Mouse (Mus musculus) E14TG2a.4 (cell line): ENCODE measurements around the gene AC124502.3.

Experiments
- H3K27me3 ChIP-seq: 2 replicates; pipeline ENCODE4 v1.6.1; 2014; ENCODE audit warnings: low read length, control low read depth; ENCODE audit not compliant: insufficient read depth
- H3K36me3 ChIP-seq: 2 replicates; pipeline ENCODE4 v1.6.1; 2014; ENCODE audit warnings: low read length, control low read depth; ENCODE audit not compliant: insufficient read depth
- H3K4me1 ChIP-seq: replicated peaks from 2 replicates; pipeline ENCODE4 v1.6.1; 2014; ENCODE audit warnings: low read depth, low read length, control low read depth
- H3K4me3 ChIP-seq: replicated peaks from 2 replicates; pipeline ENCODE4 v1.5.1; 2014; ENCODE audit warnings: mild to moderate bottlenecking, low read length
- H3K9me3 ChIP-seq: 2 replicates; pipeline ENCODE4 v1.6.1; 2014; ENCODE audit warnings: low read length, control low read depth
- CTCF ChIP-seq: conservative IDR thresholded peaks from 2 replicates; pipeline ENCODE4 v1.5.1; 2014; ENCODE audit warnings: low read length
- NANOG ChIP-seq: IDR thresholded peaks from 2 replicates; pipeline ENCODE4 v1.6.1; 2014; ENCODE audit warnings: borderline replicate concordance, low read length, mixed read lengths
- POU5F1 ChIP-seq: IDR thresholded peaks from 2 replicates; pipeline ENCODE4 v1.6.1; 2014; ENCODE audit warnings: low read length, borderline replicate concordance

AC124502.3 gene

GRCm38 (mm10) chr19:5071545-5072369, 33.1 kb downstream of the AC124502.3 start:
- TF ChIP-seq NANOG, result no peak
- TF ChIP-seq POU5F1, result no peak
- TF ChIP-seq CTCF, result no peak
- Histone ChIP-seq H3K4me1 (peaks cover 67% of the 10 kb centered on the region), H3K4me3 (peak overlapping the region; percentile 82), H3K27me3 (peaks cover 45% of the 10 kb centered on the region), H3K36me3 (no peaks in the 10 kb centered on the region), H3K9me3 (no peaks in the 10 kb centered on the region; the same call in 1 of the 2 replicates)

GRCm38 (mm10) chr19:5072389-5073019, 33.8 kb downstream of the AC124502.3 start:
- H3K36me3 ChIP-seq, result no peaks in the 10 kb centered on the region
- peaks cover 38% of the 10 kb centered on the region for H3K27me3 ChIP-seq
- H3K9me3 ChIP-seq, result no peaks in the 10 kb centered on the region; the same call in 1 of the 2 replicates
- no peak for TF ChIP-seq CTCF
- TF ChIP-seq POU5F1, result no peak
- TF ChIP-seq NANOG, result no peak
- H3K4me3 ChIP-seq, result peak overlapping the region; percentile 82
- H3K4me1 ChIP-seq, result peaks cover 59% of the 10 kb centered on the region

GRCm38 (mm10) chr19:5073028-5073427, 34.3 kb downstream of the AC124502.3 start:
- Histone ChIP-seq H3K27me3 (peaks cover 35% of the 10 kb centered on the region), H3K36me3 (no peaks in the 10 kb centered on the region), H3K4me1 (peaks cover 57% of the 10 kb centered on the region), H3K9me3 (no peaks in the 10 kb centered on the region; the same call in 1 of the 2 replicates), H3K4me3 (peak overlapping the region; percentile 82)
- TF ChIP-seq NANOG (no peak), CTCF (peak; percentile 50)

- no peaks in the 10 kb centered on the region; the same call in 1 of the 2 replicates for H3K9me3 ChIP-seq
- H3K4me1 ChIP-seq, result peaks cover 53% of the 10 kb centered on the region
- no peaks in the 10 kb centered on the region for H3K36me3 ChIP-seq
- H3K4me3 ChIP-seq, result no peak overlapping the region
- TF ChIP-seq CTCF, result no peak
- TF ChIP-seq POU5F1, result no peak
- no peak for TF ChIP-seq NANOG
- peaks cover 30% of the 10 kb centered on the region for H3K27me3 ChIP-seq
Measured at GRCm38 (mm10) chr19:5073518-5073917, 34.8 kb downstream of the AC124502.3 start.

GRCm38 (mm10) chr19:5079279-5079678, 40.6 kb downstream of the AC124502.3 start:
- Histone ChIP-seq H3K4me1 (peaks cover 38% of the 10 kb centered on the region), H3K27me3 (peaks cover 52% of the 10 kb centered on the region), H3K9me3 (no peaks in the 10 kb centered on the region; the same call in 1 of the 2 replicates), H3K36me3 (no peaks in the 10 kb centered on the region; the same call in 1 of the 2 replicates), H3K4me3 (no peak overlapping the region)
- no peak for TF ChIP-seq NANOG
- TF ChIP-seq POU5F1, result no peak
- no peak for TF ChIP-seq CTCF

GRCm38 (mm10) chr19:5082005-5082404, 43.3 kb downstream of the AC124502.3 start:
- no peaks in the 10 kb centered on the region; the same call in 1 of the 2 replicates for H3K36me3 ChIP-seq
- TF ChIP-seq CTCF (no peak), POU5F1 (no peak), NANOG (no peak)
- H3K4me3 ChIP-seq, result peak overlapping the region; percentile 73
- H3K4me1 ChIP-seq, result peaks cover 54% of the 10 kb centered on the region
- H3K9me3 ChIP-seq, result no peaks in the 10 kb centered on the region
- H3K27me3 ChIP-seq, result peaks cover 68% of the 10 kb centered on the region

- Histone ChIP-seq H3K36me3 (no peaks in the 10 kb centered on the region; the same call in 1 of the 2 replicates), H3K4me1 (peaks cover 60% of the 10 kb centered on the region), H3K27me3 (peaks cover 68% of the 10 kb centered on the region), H3K4me3 (peak overlapping the region; percentile 73), H3K9me3 (no peaks in the 10 kb centered on the region)
- TF ChIP-seq NANOG (no peak), CTCF (no peak), POU5F1 (no peak)
Measured at GRCm38 (mm10) chr19:5082596-5082995, 43.9 kb downstream of the AC124502.3 start.

- peaks cover under 1% of the 10 kb centered on the region for H3K36me3 ChIP-seq
- no peaks in the 10 kb centered on the region for H3K9me3 ChIP-seq
- TF ChIP-seq POU5F1 (no peak), CTCF (no peak), NANOG (no peak)
- peaks cover 68% of the 10 kb centered on the region for H3K4me1 ChIP-seq
- H3K4me3 ChIP-seq, result peak overlapping the region; percentile 83
- H3K27me3 ChIP-seq, result peaks cover 68% of the 10 kb centered on the region
Measured at GRCm38 (mm10) chr19:5083961-5084833, 45.5 kb downstream of the AC124502.3 start.
